Mouse (Mus musculus) stomach, postnatal 0 days (tissue): ENCODE results near the gene Gm42669.

Source experiments
- CTCF ChIP-seq: IDR thresholded peaks from 2 replicates; pipeline ENCODE4 v1.5.1; 2016; ENCODE audit warnings: antibody characterized with exemption, low read depth, mild to moderate bottlenecking, moderate library complexity
- EP300 ChIP-seq: optimal IDR thresholded peaks from 2 replicates; pipeline ENCODE3; 2016; ENCODE audit warnings: antibody characterized with exemption

- TF ChIP-seq CTCF (no peak), EP300 (no peak)
Observed at GRCm38 (mm10) chr5:107496047-107496446, 11.4 kb upstream of the Gm42669 start.
